Mouse (Mus musculus): ENCODE results near the gene Gm4858. TPM values are rescaled to one million over a fixed set of nuclear protein-coding genes. Genes with fewer than 3 reads are reported as not detected.

Gene Gm4858
- polyA plus RNA-seq, 1 experiment from 2014 or later = not detected

GRCm38 (mm10) chr3:93114481-93114880, 45.9 kb downstream of the Gm4858 start:
- Histone ChIP-seq H3K27ac (replicated peaks) (no peak overlapping the region), H3K4me1 (no peaks in the 10 kb centered on the region), H3K9me3 (replicated peaks) (no peaks in the 10 kb centered on the region), H3K4me2 (replicated peaks) (no peak overlapping the region), H3K9ac (no peak overlapping the region), H3K27me3 (no peaks in the 10 kb centered on the region), H3K36me3 (no peaks in the 10 kb centered on the region), H3K4me3 (replicated peaks) (no peak overlapping the region)
- 2% methylated on average over 2 of the region's 2 CpGs for WGBS
- ATAC-seq (ENCODE audit: insufficient number of reproducible peaks, low FRiP score, low TSS enrichment, low read depth) = no peak

- no peak overlapping the region for H3K9ac ChIP-seq
- WGBS = 38% methylated on average over 4 of the region's 4 CpGs
- no peak overlapping the region for H3K27ac ChIP-seq (replicated peaks)
- ATAC-seq (ENCODE audit: insufficient number of reproducible peaks, low FRiP score, low TSS enrichment, low read depth) = no peak
- no peaks in the 10 kb centered on the region for H3K4me1 ChIP-seq
- no peaks in the 10 kb centered on the region for H3K36me3 ChIP-seq
- H3K4me3 ChIP-seq (replicated peaks) = no peak overlapping the region
- H3K27me3 ChIP-seq = no peaks in the 10 kb centered on the region
- no peaks in the 10 kb centered on the region for H3K9me3 ChIP-seq (replicated peaks)
- H3K4me2 ChIP-seq (replicated peaks) = no peak overlapping the region
Observed at GRCm38 (mm10) chr3:93119101-93119500, 50.5 kb downstream of the Gm4858 start.

Other genes with a start within 250 kb of the Gm4858 start
- gene Kprp, start 241.6 kb upstream of the Gm4858 start, polyA plus RNA-seq (2015; fragmentation: Nextera tagmentation; extraction: Ambion mirVana) = 1.9 and 6.5 TPM in 2 replicates
- 0.45 and 2.5 TPM in 2 replicates for gene Lce1l, start 217.5 kb upstream of the Gm4858 start, polyA plus RNA-seq (2015; fragmentation: Nextera tagmentation; extraction: Ambion mirVana)
- 0.25 and 0.46 TPM in 2 replicates for gene 2310050C09Rik, start 198.6 kb upstream of the Gm4858 start, polyA plus RNA-seq (2015; fragmentation: Nextera tagmentation; extraction: Ambion mirVana)
- gene Lce3a, start 142.6 kb upstream of the Gm4858 start, polyA plus RNA-seq (2015; fragmentation: Nextera tagmentation; extraction: Ambion mirVana) = 29.8 and 90.3 TPM in 2 replicates
- 7.3 and 33.8 TPM in 2 replicates for gene Lce3b, start 135.8 kb upstream of the Gm4858 start, polyA plus RNA-seq (2015; fragmentation: Nextera tagmentation; extraction: Ambion mirVana)
- gene Lce3c, start 124.3 kb upstream of the Gm4858 start, polyA plus RNA-seq (2015; fragmentation: Nextera tagmentation; extraction: Ambion mirVana) = 15.4 and 56.9 TPM in 2 replicates
- gene Lce3d, start 111.4 kb upstream of the Gm4858 start, polyA plus RNA-seq (2015; fragmentation: Nextera tagmentation; extraction: Ambion mirVana) = 2.3 and 5.7 TPM in 2 replicates
- gene Lce3e, start 101.8 kb upstream of the Gm4858 start, polyA plus RNA-seq (2015; fragmentation: Nextera tagmentation; extraction: Ambion mirVana) = 12.5 and 39.4 TPM in 2 replicates
- gene Lce3f, start 76.6 kb upstream of the Gm4858 start, polyA plus RNA-seq (2015; fragmentation: Nextera tagmentation; extraction: Ambion mirVana) = 81.7 and 147 TPM in 2 replicates
- gene Crct1, start 53.1 kb upstream of the Gm4858 start, polyA plus RNA-seq (2015; fragmentation: Nextera tagmentation; extraction: Ambion mirVana) = 71.5 and 108 TPM in 2 replicates
- 1.4 and 1.7 TPM in 2 replicates for gene Lce1m, start 49.8 kb upstream of the Gm4858 start, polyA plus RNA-seq (2015; fragmentation: Nextera tagmentation; extraction: Ambion mirVana)
- gene Crnn, start 76.0 kb downstream of the Gm4858 start, polyA plus RNA-seq (2015; fragmentation: Nextera tagmentation; extraction: Ambion mirVana) = 12.2 and 12.8 TPM in 2 replicates
- gene Flg2, start 128.5 kb downstream of the Gm4858 start, polyA plus RNA-seq (2015; fragmentation: Nextera tagmentation; extraction: Ambion mirVana) = 0.18 and 0.31 TPM in 2 replicates
- 30.9 and 67.9 TPM in 2 replicates for gene Flg, start 204.7 kb downstream of the Gm4858 start, polyA plus RNA-seq (2015; fragmentation: Nextera tagmentation; extraction: Ambion mirVana)